Mouse (Mus musculus): ENCODE results near the gene Slc16a10. TPM values are rescaled to one million over a fixed set of nuclear protein-coding genes. Genes with fewer than 3 reads are reported as not detected.

The Slc16a10 gene
- polyA plus RNA-seq, 1 experiment: 11.0 TPM

DNA sequence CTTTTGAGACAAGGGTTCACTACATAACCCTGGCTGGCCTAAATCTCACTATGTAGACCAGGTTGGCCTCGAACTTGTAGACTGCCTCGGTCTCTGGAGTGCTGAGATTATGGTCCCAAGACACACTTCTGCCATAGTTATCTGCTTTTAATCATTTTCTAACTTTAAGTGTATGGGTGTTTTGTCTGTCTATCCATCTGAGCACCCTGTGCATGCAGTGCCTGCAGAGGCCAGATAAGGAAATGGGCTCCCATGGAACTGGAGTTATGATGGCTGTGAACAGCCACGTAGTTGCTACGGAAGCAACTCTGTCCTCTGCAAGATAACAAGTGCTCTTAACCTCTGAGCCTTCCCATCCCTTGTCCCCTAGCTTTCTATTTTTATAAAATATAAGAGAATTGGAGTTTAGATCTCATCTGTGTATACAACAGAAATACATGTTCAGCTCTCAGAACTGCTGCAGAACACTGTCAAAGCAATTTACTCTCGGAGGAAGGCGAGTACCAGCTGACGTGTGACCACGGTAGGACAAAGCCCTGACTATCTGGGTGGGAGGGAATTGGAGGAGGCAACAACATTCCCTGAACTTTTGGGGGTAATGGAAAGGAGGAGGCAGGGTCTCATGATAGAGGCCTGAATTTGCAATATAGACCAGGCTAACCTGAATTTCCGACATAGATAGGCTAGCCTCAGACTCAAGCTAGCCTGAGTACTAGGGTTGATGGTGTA is 10.2 kb downstream of the Slc16a10 start:
- peak; percentile 97 for TF ChIP-seq GATA1 (IDR thresholded peaks at IDR 0.05; ENCODE audit: low read length)

- no peak for TF ChIP-seq GATA1 (IDR thresholded peaks at IDR 0.05; ENCODE audit: low read length)
These were observed 11.9 kb downstream of the Slc16a10 start for GRCm38 (mm10) chr10:40130126-40130525.

- no peak for TF ChIP-seq GATA1 (IDR thresholded peaks at IDR 0.05; ENCODE audit: low read length)
These were observed 12.9 kb downstream of the Slc16a10 start for GRCm38 (mm10) chr10:40129134-40129533.

DNA sequence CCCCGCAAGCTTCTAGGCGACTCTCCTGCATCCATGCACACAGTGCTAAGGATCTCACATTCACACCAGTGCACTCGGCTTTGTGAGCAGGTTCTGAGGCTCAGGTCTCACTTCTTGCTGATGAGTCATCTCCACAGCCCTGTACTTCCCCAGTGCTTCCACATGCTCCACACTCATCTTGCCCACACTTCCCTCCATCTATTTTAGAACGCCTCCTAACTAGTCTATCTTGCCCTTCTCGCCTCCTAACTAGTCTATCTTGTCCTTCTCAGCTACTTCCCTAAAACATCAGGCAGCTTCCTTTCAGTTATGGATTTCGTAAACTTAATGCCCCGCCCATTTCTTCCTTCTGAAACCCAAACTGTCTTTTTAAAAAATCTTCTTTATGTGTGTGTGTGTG is 13.6 kb downstream of the Slc16a10 start:
- no peak for TF ChIP-seq GATA1 (IDR thresholded peaks at IDR 0.05; ENCODE audit: low read length)

- TF ChIP-seq GATA1 (IDR thresholded peaks at IDR 0.05; ENCODE audit: low read length): peak; percentile 76
These were observed 16.9 kb downstream of the Slc16a10 start for GRCm38 (mm10) chr10:40125200-40125599.

- no peak for TF ChIP-seq GATA1 (IDR thresholded peaks at IDR 0.05; ENCODE audit: low read length)
These were observed 17.5 kb downstream of the Slc16a10 start for GRCm38 (mm10) chr10:40124570-40124969.

- TF ChIP-seq GATA1 (IDR thresholded peaks at IDR 0.05; ENCODE audit: low read length): no peak
These were observed 18.0 kb downstream of the Slc16a10 start for GRCm38 (mm10) chr10:40124096-40124495.

DNA sequence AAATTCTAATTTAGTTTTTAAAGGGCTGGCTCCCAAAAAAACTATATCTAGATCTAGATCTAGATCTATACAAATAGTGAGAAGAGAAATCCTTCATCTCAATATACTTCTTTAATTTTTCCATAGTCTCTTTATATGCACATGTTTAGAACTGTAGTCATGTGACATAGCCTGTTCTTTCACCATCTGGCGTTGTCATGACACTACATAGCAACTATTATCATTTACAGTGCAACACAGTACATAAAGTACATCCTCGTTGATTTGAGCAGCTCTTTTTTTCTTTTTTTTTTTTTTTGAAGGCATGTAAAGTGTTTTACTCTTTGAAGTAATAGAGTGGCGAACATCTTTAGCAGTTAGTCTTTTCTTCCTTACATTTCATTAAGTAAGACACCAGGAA is 22.6 kb downstream of the Slc16a10 start:
- TF ChIP-seq GATA1 (IDR thresholded peaks at IDR 0.05; ENCODE audit: low read length): no peak

DNA sequence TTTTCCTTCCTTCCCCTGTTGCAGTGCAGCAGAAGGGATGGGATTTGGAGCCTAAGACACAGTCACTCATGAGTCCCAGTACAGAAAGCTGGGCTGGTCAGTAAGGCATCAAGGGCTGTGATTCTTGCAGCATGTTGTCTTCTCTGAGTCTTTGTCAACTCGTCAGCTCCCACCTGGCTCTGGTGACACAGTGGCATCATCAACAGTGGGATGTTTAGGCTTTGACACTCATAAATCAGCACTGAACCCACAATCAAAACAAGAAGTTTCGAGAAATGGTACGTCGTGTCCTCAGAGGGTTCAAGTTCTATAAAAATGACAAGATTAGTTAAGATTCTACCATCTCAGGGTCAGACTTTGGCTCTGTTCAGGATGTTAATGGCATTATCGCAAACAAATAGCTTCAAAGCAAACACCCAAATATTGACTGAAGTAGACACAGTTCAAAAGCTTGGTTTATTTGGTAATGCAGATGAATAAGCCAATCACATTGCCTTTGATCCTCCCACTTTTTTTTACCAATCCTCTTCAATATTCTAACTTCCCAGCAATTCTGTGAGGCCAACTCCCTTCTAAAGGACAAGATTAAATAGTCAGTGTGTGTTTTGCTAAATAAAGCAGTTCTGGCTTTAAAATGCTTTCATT is 23.2 kb downstream of the Slc16a10 start:
- TF ChIP-seq GATA1 (IDR thresholded peaks at IDR 0.05; ENCODE audit: low read length): no peak

DNA sequence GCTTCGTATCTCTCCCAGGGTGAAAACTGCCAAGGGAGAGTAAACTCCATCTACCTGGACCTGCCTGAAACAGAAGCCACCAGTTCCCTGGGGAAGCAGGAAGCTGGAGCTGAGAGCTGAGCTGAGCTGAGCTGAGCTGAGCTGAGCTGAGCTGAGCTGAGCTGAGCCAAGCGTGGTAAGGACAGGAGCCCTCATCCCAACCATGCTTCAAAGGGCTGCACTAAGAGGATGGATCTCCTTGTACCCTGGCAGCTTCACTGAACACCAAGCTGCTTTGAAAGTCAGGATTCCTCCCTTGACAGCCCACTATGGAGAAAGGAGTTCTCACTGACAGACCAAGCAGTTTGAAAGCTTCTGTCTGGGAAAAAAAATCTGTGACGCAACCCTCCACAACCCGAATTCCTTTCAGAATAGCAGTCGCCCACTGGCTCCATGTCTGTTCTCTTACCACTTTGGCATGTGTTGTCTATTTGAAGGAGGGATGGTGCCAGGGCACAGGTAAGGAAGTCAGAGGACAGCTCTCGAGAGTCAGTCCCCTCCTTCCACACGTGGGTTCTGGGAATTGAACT is 28.5 kb downstream of the Slc16a10 start:
- TF ChIP-seq GATA1 (IDR thresholded peaks at IDR 0.05; ENCODE audit: low read length): no peak

GRCm38 (mm10) chr10:40112256-40112655 is 29.8 kb downstream of the Slc16a10 start:
- TF ChIP-seq GATA1 (IDR thresholded peaks at IDR 0.05; ENCODE audit: low read length): no peak

- TF ChIP-seq GATA1 (IDR thresholded peaks at IDR 0.05; ENCODE audit: low read length): no peak
These were observed 32.5 kb downstream of the Slc16a10 start for GRCm38 (mm10) chr10:40109520-40109919.

- TF ChIP-seq GATA1 (IDR thresholded peaks at IDR 0.05; ENCODE audit: low read length): no peak
These were observed 33.1 kb downstream of the Slc16a10 start for GRCm38 (mm10) chr10:40108992-40109391.

DNA sequence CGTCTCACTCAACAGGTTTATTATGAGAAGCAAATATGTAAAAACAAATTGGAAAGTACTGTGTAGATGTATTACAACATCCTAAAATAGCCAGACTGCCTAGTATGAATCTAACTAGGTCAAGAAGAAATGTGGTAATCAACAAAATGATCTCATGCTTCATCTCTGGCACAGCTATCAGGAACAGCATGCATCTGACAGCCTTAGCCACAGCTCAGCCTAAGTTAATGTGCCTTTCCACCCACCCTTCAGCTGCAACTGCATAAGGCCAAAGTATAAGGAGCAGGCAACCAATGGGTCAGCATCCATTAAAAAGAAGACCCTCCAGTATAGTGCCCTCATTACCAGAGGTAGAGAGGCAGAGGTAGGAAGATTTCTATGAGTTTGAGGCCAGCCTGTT is 34.1 kb downstream of the Slc16a10 start:
- no peak for TF ChIP-seq GATA1 (IDR thresholded peaks at IDR 0.05; ENCODE audit: low read length)

DNA sequence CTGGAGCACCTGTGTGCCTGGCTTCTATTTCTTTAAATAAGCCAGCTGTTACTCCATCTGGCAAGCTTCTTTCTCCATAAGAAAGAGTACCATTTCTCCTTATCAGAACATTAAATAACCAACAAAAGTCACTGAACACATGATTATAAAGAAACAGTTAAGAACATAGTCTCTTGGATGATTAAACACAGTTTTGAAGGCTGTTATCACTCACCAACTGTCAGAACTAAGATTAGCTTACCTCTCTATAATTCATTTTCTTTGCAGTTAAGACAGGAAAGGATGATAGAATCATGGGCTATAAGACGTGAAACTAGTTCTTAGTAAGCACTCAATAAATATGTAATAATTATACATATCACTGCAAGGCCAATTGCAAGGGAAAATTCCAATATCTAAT is 36.9 kb downstream of the Slc16a10 start:
- TF ChIP-seq GATA1 (IDR thresholded peaks at IDR 0.05; ENCODE audit: low read length): peak; percentile 40

DNA sequence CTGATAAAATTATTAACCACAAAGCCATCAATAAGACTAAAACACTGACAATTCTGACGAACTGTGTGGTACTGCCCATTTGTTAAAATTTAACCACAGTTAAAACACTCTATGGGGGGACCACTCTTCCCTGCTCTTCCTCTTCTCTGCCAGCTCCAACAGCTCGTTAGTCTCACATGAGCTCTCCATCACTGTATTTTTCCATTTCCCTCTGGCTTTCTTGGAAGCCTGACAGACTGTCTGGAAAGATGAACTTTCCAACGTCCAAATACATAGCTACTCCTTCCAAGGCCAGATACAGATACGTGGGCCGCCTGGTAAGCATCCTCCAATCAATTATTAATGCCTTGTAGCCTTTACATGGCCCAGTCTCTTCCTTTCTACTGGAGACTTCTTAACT is 38.3 kb downstream of the Slc16a10 start:
- TF ChIP-seq GATA1 (IDR thresholded peaks at IDR 0.05; ENCODE audit: low read length): no peak

DNA sequence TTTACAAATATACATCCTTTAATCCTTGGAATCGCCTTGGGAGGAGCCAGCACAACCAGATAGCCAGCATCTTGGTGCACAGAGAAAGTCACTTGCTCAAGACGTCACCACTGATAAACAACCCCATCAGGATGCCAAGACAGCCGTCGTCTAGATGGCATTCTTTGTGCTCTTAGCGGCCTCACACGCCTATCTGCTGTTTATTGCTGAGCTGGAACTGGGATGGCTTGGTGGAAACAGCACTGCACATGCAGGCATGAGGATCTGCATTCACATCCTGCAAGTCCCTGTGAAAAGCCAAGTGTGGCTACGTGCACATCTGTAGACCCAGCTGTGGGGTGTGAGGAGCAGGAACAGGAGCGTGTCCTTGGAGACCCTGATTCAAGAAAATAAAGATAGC is 39.1 kb downstream of the Slc16a10 start:
- TF ChIP-seq GATA1 (IDR thresholded peaks at IDR 0.05; ENCODE audit: low read length): no peak
